Mouse (Mus musculus) kidney, postnatal 36 days (tissue): ENCODE measurements around the gene Cyp46a1.
A peak's percentile ranks its signal among the peaks of the same experiment; 100 is the strongest.

Source experiments
- DNase-seq, 2 experiments: peaks; one replicate each; pipeline ENCODE4 v3.0.0; 2021 to 2022; ENCODE audit warnings: mixed read lengths in 2 of 2

Cyp46a1 gene

GRCm38 (mm10) chr12:108365868-108366267 is 31.7 kb downstream of the Cyp46a1 start:
- no peak for DNase-seq

DNA sequence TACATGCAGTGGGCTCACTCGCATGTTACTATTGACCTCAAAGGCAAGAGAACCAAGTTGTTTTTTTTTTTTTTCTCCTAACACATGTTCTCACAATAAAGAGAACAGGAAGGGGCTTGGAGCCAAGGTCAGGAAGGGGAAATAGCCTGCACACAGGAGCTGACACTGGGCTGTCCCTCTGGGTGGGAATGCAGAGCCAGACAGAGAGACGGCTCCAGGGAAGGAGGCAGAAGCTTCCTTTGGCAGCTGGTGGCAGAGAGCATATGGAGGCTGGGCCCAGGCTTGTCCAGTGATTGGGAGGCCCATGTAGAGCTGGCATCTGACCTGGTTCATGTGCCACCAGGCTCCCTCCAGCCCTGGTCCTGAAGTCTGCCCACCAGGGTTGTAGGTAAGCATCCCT is 33.7 kb downstream of the Cyp46a1 start:
- peak; percentile 64 to 68 for DNase-seq

GRCm38 (mm10) chr12:108368921-108369320 is 34.7 kb downstream of the Cyp46a1 start:
- peak; percentile 19 to 39 for DNase-seq

GRCm38 (mm10) chr12:108370596-108371428 is 36.6 kb downstream of the Cyp46a1 start, which contains the start of gene Eml1:
Gene Eml1, plus strand, starts transcription at chr12:108370957.
- peak; percentile 53 to 69 for DNase-seq

- DNase-seq: peak; percentile 24 to 60
These were observed 37.2 kb downstream of the Cyp46a1 start for GRCm38 (mm10) chr12:108371429-108371765.

DNA sequence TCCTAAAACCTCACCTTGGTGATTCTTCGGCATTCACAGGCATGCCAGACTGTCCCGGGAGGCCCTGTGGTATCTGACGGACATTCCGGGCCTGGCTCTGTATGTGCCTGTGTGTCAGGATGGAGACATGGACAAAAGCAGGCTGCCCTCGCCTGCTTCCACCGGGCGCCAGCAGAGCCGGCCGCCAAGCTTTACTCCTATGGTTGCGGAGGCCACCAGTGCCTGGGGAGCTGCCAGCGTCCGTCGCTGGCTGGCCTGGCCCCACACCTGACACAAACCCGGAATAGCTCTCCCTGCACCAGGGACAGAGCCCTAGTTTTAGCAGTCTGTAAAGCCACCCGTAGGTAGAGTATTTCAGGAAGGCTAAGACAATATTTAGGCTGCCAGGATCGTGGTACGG is 38.1 kb downstream of the Cyp46a1 start:
- no peak for DNase-seq

DNA sequence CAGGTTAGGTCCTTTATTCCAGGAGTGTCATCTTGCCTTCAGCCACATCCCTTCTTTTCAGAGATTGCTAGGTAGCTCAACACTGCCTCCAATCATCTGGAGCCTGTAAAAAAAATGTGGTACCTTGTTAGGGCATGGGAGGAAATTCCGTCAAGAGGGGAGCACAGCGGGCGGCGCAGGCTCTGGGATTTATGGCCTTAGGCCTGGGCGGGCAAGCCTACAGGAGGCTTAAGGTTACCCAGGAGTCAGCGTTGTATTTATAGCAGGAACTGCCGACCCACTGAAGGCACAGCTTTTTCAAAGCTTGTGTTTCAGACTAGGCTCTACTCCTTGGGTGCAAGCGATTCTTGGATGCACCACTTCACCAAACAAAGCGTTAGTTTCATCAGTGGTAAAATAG is 39.4 kb downstream of the Cyp46a1 start:
- peak in 1 of 2 experiments; percentile 22 for DNase-seq

DNA sequence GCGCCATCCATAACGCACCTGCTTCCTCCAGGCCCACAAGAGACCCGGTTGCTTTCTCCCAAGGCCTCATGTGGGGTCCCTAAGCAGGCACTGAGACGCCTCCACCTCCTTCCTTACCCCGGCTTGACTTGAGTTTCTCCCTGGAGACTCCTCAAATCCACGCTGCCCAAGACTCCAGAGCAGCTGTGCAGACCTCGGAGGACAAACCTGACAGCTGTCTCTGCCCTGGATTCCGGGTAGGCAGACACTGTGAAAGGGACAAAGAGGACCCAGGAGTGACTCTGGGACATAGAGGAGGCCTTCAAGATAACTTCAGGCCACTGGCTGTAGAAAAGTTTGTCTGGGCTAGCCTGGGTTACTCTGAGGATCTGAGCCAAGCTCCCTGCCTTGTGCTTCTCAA is 40.5 kb downstream of the Cyp46a1 start:
- DNase-seq: no peak

DNA sequence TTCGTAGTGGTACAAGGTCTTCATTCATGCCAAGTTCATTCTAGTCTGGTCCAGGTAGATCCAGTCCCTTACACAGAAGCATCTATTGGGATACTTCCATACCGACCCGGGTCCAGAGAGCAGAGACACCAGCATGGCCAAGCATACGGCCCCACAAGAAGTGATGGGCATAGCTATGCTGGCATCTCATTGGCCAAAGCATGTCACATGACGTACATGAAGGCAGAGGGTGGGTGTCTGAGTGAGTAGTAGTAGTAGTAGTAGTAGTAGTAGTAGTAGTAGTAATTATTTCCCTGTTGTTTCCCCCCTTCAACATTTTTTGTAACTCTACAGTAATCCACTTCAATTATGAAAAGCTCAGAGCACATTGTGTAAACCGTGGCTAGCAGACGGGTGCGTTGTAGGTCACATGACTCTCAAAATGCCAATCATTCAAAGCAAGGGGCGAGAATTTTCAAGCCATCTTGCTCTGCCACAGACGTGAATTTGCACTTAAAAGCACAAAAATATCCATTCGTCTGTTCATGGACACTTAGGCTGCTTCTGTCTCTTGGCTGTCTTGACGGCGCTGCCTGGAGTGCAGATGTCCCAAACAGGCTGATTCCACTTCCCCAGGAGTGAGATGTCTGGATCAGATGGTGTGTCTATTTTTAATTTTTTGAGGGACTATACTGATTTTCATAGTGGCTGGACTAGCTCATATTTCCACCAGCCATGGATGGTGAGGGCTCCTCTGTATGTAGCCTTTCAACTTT is 44.4 kb downstream of the Cyp46a1 start:
- DNase-seq: no peak

- peak in 1 of 2 experiments; percentile 55 for DNase-seq
These were observed 52.5 kb downstream of the Cyp46a1 start for GRCm38 (mm10) chr12:108386476-108387232.

- no peak for DNase-seq
These were observed 55.5 kb downstream of the Cyp46a1 start for GRCm38 (mm10) chr12:108389718-108390117.

- DNase-seq: no peak
These were observed 58.3 kb downstream of the Cyp46a1 start for GRCm38 (mm10) chr12:108392254-108393044.

DNA sequence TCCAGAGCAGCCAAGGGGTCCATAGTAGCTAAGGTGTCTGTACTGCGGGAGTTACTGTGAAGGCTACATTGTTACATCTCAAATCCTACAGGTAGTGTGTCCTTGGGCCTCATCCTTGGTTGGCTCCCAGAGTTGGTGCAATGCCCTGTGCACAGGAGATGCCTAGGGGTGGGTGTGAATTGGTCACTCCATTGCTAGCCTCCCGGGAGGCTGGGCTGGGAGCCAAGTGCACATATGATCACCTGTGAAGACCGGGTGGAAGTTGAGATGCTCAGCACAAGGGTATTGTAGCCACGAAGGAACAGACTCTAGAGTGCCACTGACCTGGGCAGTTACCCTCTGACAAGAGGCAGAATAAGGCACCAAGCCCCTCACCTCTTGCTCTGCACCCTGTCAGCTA is 58.9 kb downstream of the Cyp46a1 start:
- no peak for DNase-seq

DNA sequence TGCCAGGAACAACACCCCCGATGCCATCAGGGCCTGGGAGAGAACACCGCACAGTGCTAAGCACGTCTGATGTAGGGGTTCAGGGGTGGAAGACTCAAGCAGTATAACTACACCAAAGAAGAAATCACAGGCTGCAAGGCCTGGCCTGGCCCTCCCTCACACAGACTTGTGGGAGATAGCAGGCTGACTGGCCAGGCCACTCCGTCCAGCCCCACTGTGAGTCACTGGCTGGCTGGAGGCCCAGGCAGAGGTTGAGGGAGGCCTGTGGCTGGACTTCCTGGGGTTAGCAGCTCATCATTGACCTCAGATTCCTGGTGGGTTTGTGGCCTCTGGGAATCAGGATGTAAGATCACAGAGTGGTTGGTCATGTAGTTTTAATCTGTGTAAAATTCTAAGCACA is 59.5 kb downstream of the Cyp46a1 start:
- peak; percentile 89 to 92 for DNase-seq

DNA sequence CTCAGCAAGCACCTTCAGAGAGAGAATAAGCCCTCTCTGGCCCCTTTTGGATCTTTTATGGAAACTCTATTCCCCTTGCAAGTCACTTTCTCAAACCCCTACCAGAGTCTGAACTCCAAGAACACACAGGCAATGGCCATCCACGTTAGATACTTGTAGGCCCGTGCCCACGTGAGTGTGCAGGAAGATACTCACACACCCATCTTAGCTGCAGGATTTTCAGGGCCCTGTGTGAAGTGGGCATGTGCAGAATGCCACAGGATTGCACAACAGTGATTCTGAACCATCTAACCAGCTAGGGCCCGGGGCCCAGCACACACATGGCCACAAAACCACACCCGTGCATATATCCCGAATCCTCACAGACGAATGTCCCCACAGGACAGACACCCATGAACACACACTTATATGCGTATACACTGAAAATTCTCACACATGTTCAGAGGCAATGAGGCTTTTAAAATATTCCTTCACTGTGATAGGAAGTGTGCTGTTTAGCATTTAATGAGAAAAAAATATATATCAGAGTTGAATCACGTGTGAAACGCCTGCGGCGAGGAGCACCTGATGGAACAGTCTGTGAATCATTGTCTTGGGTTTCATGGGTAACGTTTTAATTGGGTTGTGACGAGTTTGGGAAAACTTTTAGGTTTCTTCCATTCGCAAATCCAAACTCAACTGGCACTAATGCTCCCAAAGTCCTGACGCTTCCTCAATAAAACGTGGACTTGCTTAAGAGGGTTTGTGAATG is 60.5 kb downstream of the Cyp46a1 start:
- DNase-seq: peak in 1 of 2 experiments; percentile 20

DNA sequence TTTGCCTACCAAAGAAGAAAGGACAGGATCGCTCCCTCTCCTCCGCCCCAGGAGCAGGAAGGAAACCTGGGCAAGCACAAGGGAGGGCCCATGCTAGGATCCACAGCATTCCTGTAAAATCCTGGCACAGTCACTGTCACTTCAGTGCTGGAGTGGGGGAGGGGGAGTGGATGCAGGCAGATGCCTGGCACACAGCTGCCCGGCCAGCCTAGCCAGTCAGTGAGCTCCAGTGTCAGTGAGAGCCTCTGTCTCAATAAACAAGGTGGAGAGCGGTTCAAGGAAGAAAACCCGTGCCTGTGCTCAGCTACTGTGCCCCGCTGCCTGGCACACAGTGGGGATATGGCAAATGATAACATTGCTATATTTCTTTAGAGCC is 61.1 kb downstream of the Cyp46a1 start:
- DNase-seq: peak in 1 of 2 experiments; percentile 44

DNA sequence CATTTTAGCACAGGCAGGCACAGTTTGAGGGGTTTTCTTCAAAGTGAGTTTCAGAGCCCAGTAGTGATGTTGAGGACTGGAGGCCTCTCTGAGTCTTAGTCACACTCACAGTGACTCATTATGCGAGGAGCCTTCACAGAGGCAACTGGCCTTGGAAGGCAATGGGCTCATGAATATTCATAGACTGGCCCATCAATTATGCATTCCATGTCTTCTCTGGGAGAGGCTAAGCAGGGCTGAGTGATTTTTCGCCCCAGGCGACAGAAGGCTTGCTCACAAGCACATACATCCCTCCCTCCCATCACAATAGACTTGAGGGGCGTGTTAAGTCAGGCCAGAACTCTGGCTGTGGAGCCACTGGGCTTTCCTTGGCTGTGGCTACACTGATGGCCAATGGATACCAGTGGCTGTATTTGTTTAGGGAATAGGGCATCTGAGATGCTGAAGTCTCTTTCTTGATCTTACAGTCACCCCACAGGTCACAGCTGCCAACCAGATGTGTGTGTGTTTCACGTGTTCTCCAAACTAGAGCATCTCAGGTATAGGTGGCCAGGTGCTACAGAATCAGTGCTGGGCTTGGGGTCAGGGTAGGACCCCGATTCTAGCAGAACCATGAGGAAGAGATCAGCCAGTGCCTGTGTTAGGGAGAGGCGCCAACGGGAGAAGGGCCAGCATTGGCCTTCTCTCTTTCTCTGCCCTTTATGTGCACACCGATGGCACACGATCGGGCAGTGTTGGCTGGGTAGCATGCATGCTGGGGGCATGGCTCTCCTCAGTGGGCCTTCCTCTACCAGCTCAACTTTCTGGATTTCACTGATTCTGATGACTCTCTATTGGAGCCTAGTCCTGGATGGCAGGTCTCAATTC is 62.1 kb downstream of the Cyp46a1 start:
- DNase-seq: peak; percentile 46 to 62

DNA sequence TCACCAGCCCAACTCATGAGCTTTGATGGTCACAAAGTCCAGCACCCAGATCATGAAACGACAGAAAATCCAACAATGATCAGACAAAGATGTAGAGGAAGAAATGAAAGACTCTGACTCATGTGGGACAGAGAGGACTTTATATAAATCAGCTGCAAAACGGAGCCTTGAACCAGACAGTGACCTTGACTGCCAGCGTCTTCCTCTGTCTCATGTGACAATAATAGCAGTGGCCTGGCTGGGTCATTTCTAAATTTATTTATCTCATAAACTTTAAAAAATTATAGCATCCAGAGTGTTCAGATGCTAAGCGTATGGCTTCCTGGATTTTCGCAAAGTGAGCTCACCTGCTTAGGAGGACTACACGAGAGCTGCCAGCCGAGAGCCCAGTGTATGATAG is 64.5 kb downstream of the Cyp46a1 start:
- no peak for DNase-seq

- DNase-seq: no peak
These were observed 65.0 kb downstream of the Cyp46a1 start for GRCm38 (mm10) chr12:108399191-108399590.

- DNase-seq: no peak
These were observed 66.8 kb downstream of the Cyp46a1 start for GRCm38 (mm10) chr12:108400951-108401350.

GRCm38 (mm10) chr12:108403957-108404356 is 69.8 kb downstream of the Cyp46a1 start:
- peak; percentile 60 to 71 for DNase-seq
